Mouse (Mus musculus): ENCODE measurements at regions not wholly inside any gene's neighbourhood (a gene's known extent, or its start where the extent isn't known, plus 50 kb on each side); places are given as distances from the start of the nearest gene placed in this dataset.

- no peaks in the 10 kb centered on the region for H3K36me3 ChIP-seq (ENCODE audit: control insufficient read depth, insufficient read depth, low read length)
- no peak overlapping the region for H3K4me3 ChIP-seq (ENCODE audit: control insufficient read depth, low read depth, low read length)
- no peak overlapping the region for H3K27ac ChIP-seq (ENCODE audit: control insufficient read depth, insufficient read depth, low read depth, low read length)
- no peak for TF ChIP-seq CTCF (IDR thresholded peaks at IDR 0.05; ENCODE audit: control insufficient read depth, insufficient read depth, insufficient replicate concordance, low read depth, low read length)
- no peak for TF ChIP-seq POLR2A (IDR thresholded peaks at IDR 0.05; ENCODE audit: control insufficient read depth, low read depth, low read length)
- no peaks in the 10 kb centered on the region for H3K4me1 ChIP-seq (ENCODE audit: control insufficient read depth, insufficient read depth, low read length)
- no peaks in the 10 kb centered on the region for H3K27me3 ChIP-seq (ENCODE audit: control insufficient read depth, insufficient read depth, low read length)
These were observed 3350.2 kb upstream of the Gm7489 start for GRCm38 (mm10) chr15:50534490-50534889.

DNA sequence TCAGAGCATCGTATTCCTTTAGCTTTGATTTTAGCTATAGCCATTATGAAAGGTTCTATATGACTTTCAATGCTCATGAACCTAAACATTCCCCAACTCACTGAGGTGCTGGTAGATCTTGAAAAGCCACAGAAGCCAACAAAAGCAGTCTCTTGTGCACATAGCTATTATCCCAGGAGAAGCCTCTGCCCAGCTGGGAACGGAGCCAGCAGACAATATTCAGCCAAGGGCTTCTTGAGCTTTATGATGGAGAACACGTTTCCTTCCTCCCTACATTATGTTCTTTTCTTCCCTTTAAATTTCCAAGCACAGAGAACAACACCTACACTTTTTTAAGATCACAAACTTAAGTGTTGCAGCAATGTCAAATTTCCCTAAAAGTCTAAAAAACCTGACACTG lies 3321.1 kb upstream of the Gm7489 start:
- no peak for TF ChIP-seq CTCF (IDR thresholded peaks at IDR 0.05; ENCODE audit: control insufficient read depth, insufficient read depth, insufficient replicate concordance, low read depth, low read length)
- TF ChIP-seq POLR2A (IDR thresholded peaks at IDR 0.05; ENCODE audit: control insufficient read depth, low read depth, low read length): no peak
- H3K27ac ChIP-seq (ENCODE audit: control insufficient read depth, insufficient read depth, low read depth, low read length): no peak overlapping the region
- H3K4me3 ChIP-seq (ENCODE audit: control insufficient read depth, low read depth, low read length): no peak overlapping the region
- no peaks in the 10 kb centered on the region for H3K36me3 ChIP-seq (ENCODE audit: control insufficient read depth, insufficient read depth, low read length)
- no peaks in the 10 kb centered on the region for H3K4me1 ChIP-seq (ENCODE audit: control insufficient read depth, insufficient read depth, low read length)
- no peaks in the 10 kb centered on the region for H3K27me3 ChIP-seq (ENCODE audit: control insufficient read depth, insufficient read depth, low read length)

DNA sequence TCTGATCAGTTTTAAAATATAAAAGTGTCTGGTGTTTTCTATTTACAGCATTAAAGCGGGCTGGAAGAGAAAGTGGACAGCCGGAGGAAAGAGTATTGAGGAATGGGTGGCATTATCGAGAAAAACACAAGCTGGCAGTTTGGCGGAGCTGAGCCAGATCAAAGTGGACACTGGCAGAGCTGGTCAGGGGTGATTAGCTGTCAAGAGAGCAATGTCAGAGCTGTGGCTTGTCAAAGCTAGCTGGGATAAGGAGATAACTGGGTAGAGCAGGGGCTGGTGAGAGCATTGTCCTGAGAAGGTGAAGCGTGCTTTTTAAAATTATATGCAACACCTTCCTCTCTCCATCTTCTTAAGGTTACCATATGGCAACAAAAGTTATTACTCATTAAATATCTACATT lies 3303.9 kb upstream of the Gm7489 start:
- H3K4me3 ChIP-seq (ENCODE audit: control insufficient read depth, low read depth, low read length): no peak overlapping the region
- H3K36me3 ChIP-seq (ENCODE audit: control insufficient read depth, insufficient read depth, low read length): no peaks in the 10 kb centered on the region
- no peak overlapping the region for H3K27ac ChIP-seq (ENCODE audit: control insufficient read depth, insufficient read depth, low read depth, low read length)
- H3K27me3 ChIP-seq (ENCODE audit: control insufficient read depth, insufficient read depth, low read length): no peaks in the 10 kb centered on the region
- no peaks in the 10 kb centered on the region for H3K4me1 ChIP-seq (ENCODE audit: control insufficient read depth, insufficient read depth, low read length)
- TF ChIP-seq POLR2A (IDR thresholded peaks at IDR 0.05; ENCODE audit: control insufficient read depth, low read depth, low read length): no peak

DNA sequence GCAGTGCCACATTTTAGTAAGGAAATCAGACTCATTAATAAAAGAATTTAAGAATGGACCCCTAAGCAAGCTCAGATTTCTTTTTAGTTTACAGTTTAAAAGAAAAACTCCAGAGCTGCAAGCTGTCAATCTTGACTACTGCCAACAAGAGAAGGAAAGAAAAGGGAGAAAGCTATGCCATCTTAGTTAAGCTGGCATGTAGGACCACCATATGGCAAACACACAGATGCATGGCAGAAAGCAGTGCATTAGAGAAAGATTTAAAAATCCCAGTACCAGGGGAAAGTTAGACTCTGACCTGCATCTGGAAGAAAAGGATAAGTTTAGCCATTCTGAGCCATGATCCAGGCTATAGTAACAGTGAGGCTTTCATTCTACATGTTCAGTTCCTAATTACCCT lies 3300.8 kb upstream of the Gm7489 start:
- Histone ChIP-seq H3K36me3 (ENCODE audit: control insufficient read depth, insufficient read depth, low read length) (no peaks in the 10 kb centered on the region), H3K4me1 (ENCODE audit: control insufficient read depth, insufficient read depth, low read length) (no peaks in the 10 kb centered on the region), H3K27ac (ENCODE audit: control insufficient read depth, insufficient read depth, low read depth, low read length) (no peak overlapping the region), H3K4me3 (ENCODE audit: control insufficient read depth, low read depth, low read length) (no peak overlapping the region), H3K27me3 (ENCODE audit: control insufficient read depth, insufficient read depth, low read length) (no peaks in the 10 kb centered on the region)
- no peak for TF ChIP-seq CTCF (IDR thresholded peaks at IDR 0.05; ENCODE audit: control insufficient read depth, insufficient read depth, insufficient replicate concordance, low read depth, low read length)
- no peak for TF ChIP-seq POLR2A (IDR thresholded peaks at IDR 0.05; ENCODE audit: control insufficient read depth, low read depth, low read length)

- Histone ChIP-seq H3K36me3 (ENCODE audit: control insufficient read depth, insufficient read depth, low read length) (no peaks in the 10 kb centered on the region), H3K27me3 (ENCODE audit: control insufficient read depth, insufficient read depth, low read length) (no peaks in the 10 kb centered on the region), H3K4me3 (ENCODE audit: control insufficient read depth, low read depth, low read length) (no peak overlapping the region), H3K4me1 (ENCODE audit: control insufficient read depth, insufficient read depth, low read length) (no peaks in the 10 kb centered on the region), H3K27ac (ENCODE audit: control insufficient read depth, insufficient read depth, low read depth, low read length) (no peak overlapping the region)
- no peak for TF ChIP-seq POLR2A (IDR thresholded peaks at IDR 0.05; ENCODE audit: control insufficient read depth, low read depth, low read length)
- TF ChIP-seq CTCF (IDR thresholded peaks at IDR 0.05; ENCODE audit: control insufficient read depth, insufficient read depth, insufficient replicate concordance, low read depth, low read length): no peak
These were observed 3299.2 kb upstream of the Gm7489 start for GRCm38 (mm10) chr15:50585496-50585895.
